ENCODE assay signal across 21 mouse cellular contexts in the genomic region with DNA sequence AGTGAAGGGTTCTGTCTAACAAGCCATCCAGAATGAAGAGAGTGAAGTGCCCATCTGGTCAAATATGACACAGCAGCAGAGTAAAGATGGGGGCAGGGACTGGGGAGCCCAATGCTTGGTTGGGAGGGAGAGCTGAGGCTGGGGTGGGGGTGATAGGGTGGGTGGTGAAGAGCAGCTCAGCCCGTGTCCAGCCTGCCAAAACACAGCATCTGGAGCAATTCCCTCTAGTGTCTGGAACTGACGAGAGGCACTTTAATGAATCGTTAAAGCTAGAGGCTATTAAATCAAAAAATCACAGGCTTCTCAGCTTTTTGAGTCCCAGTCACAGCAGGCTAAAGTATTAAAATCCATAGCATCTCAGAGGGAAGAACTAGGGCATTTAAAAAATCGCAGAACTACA.
"Had no signal": no experiment of that assay in that cellular context is flagged by ENCODE, and none has a peak within 500 bp of the region (broad histone marks: within the 10 kb centered on the region; RNA-seq: fewer than 3 reads in every experiment).

No protein-coding gene starts in this region.

- ATAC-seq: inflammation-experienced regulatory T-cells, adult 6 months; intestine, embryonic 16.5 days; liver, embryonic 12.5 days had no signal

- H3K4me2 ChIP-seq: limb, embryonic 12.5 days; limb, embryonic 15.5 days; liver, embryonic 12.5 days; liver, embryonic 15.5 days; lung, embryonic 15.5 days; midbrain, embryonic 12.5 days; neural tube, embryonic 12.5 days had no signal

- H3K9ac ChIP-seq: limb, embryonic 12.5 days; limb, embryonic 15.5 days; liver, embryonic 12.5 days; liver, embryonic 15.5 days; lung, embryonic 15.5 days; neural tube, embryonic 12.5 days had no signal

- H3K27me3 ChIP-seq: lung, embryonic 15.5 days; neural tube, embryonic 12.5 days had no signal

- H3K4me3 ChIP-seq: limb, embryonic 12.5 days; limb, embryonic 15.5 days; liver, embryonic 12.5 days; liver, embryonic 15.5 days; lung, embryonic 15.5 days; megakaryocyte, embryonic 14.5 days; midbrain, embryonic 12.5 days; neural tube, embryonic 12.5 days had no signal

- H3K36me3 ChIP-seq: limb, embryonic 12.5 days; limb, embryonic 15.5 days; liver, embryonic 12.5 days; liver, embryonic 15.5 days; lung, embryonic 15.5 days; midbrain, embryonic 12.5 days; neural tube, embryonic 12.5 days had no signal

- H3K27ac ChIP-seq: limb, embryonic 12.5 days; limb, embryonic 15.5 days; liver, embryonic 12.5 days; liver, embryonic 15.5 days; lung, embryonic 15.5 days; midbrain, embryonic 12.5 days; neural tube, embryonic 12.5 days; stomach, postnatal 0 days had no signal

- DNase-seq: kidney, adult 18-20 months; kidney, adult 9 months; kidney, postnatal 14 days; kidney, postnatal 4 days; left cerebral cortex, postnatal 4 days; lung, adult 18-20 months; lung, postnatal 10 days; lung, postnatal 36 days; thymus, adult 2 months; thymus, postnatal 25 days had no signal

- H3K4me1 ChIP-seq: limb, embryonic 12.5 days; limb, embryonic 15.5 days; liver, embryonic 12.5 days; liver, embryonic 15.5 days; lung, embryonic 15.5 days; megakaryocyte, embryonic 14.5 days; midbrain, embryonic 12.5 days; neural tube, embryonic 12.5 days had no signal

- H3K9me3 ChIP-seq: limb, embryonic 12.5 days; limb, embryonic 15.5 days; liver, embryonic 12.5 days; liver, embryonic 15.5 days; lung, embryonic 15.5 days; midbrain, embryonic 12.5 days; neural tube, embryonic 12.5 days had no signal
